Mouse (Mus musculus) midbrain, embryonic 16.5 days (tissue): ENCODE measurements around the gene Krt6b. TPM values are rescaled to one million over a fixed set of nuclear protein-coding genes. Genes with fewer than 3 reads are reported as not detected.

Experiments used
- ATAC-seq: fragments of 200-750 bp; cut with Nextera tagmentation; 2 replicates; pipeline ENCODE4 v1.8.0; 2017; ENCODE audit warnings: moderate TSS enrichment
- H3K27ac ChIP-seq: fragments of 300-500 bp; sonication (generic); 2 replicates; pipeline ENCODE4 v1.5.1; 2014; ENCODE audit warnings: mild to moderate bottlenecking, low read length, mixed read lengths
- H3K27me3 ChIP-seq: fragments of 300-500 bp; sonication (generic); 2 replicates; pipeline ENCODE4 v1.6.1; 2014; ENCODE audit warnings: low read depth, low read length, mixed read lengths; ENCODE audit not compliant: control insufficient read depth, insufficient read depth
- H3K36me3 ChIP-seq: fragments of 300-500 bp; sonication (generic); 2 replicates; pipeline ENCODE4 v1.6.1; 2014; ENCODE audit warnings: mild to moderate bottlenecking, low read length, moderate library complexity, mixed read lengths; ENCODE audit not compliant: control insufficient read depth, insufficient read depth
- H3K4me1 ChIP-seq: fragments of 300-500 bp; sonication (generic); 2 replicates; pipeline ENCODE4 v1.6.1; 2014; ENCODE audit warnings: mild to moderate bottlenecking, low read length, mixed read lengths; ENCODE audit not compliant: control insufficient read depth, insufficient read depth
- H3K4me2 ChIP-seq: fragments of 300-500 bp; sonication (generic); 2 replicates; pipeline ENCODE4 v1.6.1; 2014; ENCODE audit warnings: mild to moderate bottlenecking, low read length, mixed read lengths
- H3K4me3 ChIP-seq: fragments of 300-500 bp; sonication (generic); 2 replicates; pipeline ENCODE4 v1.5.1; 2014; ENCODE audit warnings: low read depth, mild to moderate bottlenecking, low read length, moderate library complexity, mixed read lengths
- H3K9ac ChIP-seq: fragments of 300-500 bp; sonication (generic); 2 replicates; pipeline ENCODE4 v1.6.1; 2014; ENCODE audit warnings: low read depth, low read length, mixed read lengths
- H3K9me3 ChIP-seq: fragments of 300-500 bp; sonication (generic); replicated peaks from 2 replicates; pipeline ENCODE4 v1.6.1; 2014; ENCODE audit warnings: mild to moderate bottlenecking, low read length, mixed read lengths; ENCODE audit not compliant: control insufficient read depth, poor library complexity, severe bottlenecking
- WGBS: fragments of 180-500 bp; shearing (Covaris S2); extraction: QIAGEN DNeasy Blood & Tissue Kit; methylation state at CpG from one replicate; pipeline ENCODE4 v1.1.7; 2014; 5-methylcytosine and 5-hydroxymethylcytosine counted together
- polyA plus RNA-seq: library from polyadenylated mRNA; unstranded; fragments of >200 nt; fragmentation: Nextera tagmentation; extraction: Ambion mirVana; gene quantifications from 2 replicates; pipeline ENCODE4 v1.2.1, GENCODE M21; 2015

Krt6b gene
- not detected in 2 replicates for polyA plus RNA-seq

DNA sequence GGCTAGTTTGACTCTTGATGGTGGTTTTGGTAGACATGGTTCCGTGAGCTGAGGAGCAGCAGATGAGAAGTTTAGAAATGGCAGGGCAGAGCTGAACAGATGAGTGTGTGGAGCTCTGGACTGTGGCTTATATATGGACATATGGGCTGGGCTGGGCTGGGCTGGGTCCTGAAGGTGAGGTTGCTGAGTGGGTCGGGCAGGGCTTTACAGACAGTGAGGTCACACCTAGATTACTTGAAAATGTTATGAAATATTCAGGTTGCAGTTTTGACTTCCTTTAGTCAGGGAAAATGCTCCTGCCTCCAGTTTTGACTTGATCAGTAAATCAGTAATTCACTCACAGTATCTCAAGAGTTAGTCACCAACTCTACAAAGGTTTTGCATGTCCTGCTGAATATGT is at the start of gene Krt6b:
Krt6b (minus strand) TSS at position 101 of the 400 bp plus-strand sequence.
- Histone ChIP-seq H3K4me3 (no peak within 1 kb of the TSS), H3K4me2 (no peak within 1 kb of the TSS), H3K36me3 (no peaks in the 10 kb centered on the region), H3K27me3 (no peaks in the 10 kb centered on the region), H3K9ac (no peak within 1 kb of the TSS), H3K9me3 (no peaks in the 10 kb centered on the region), H3K4me1 (no peaks in the 10 kb centered on the region), H3K27ac (no peak within 1 kb of the TSS)
- ATAC-seq, result no peak
- 95% methylated on average over 2 of the region's 2 CpGs for WGBS

- ATAC-seq, result no peak
- no peak overlapping the region for H3K27ac ChIP-seq
- no peak overlapping the region for H3K4me2 ChIP-seq
- no peaks in the 10 kb centered on the region for H3K9me3 ChIP-seq
- H3K27me3 ChIP-seq, result no peaks in the 10 kb centered on the region
- no peak overlapping the region for H3K9ac ChIP-seq
- 78% methylated on average over 5 of the region's 5 CpGs for WGBS
- no peaks in the 10 kb centered on the region for H3K4me1 ChIP-seq
- no peak overlapping the region for H3K4me3 ChIP-seq
- no peaks in the 10 kb centered on the region for H3K36me3 ChIP-seq
Observed at GRCm38 (mm10) chr15:101724686-101725085, 44.6 kb upstream of the Krt6b start.

DNA sequence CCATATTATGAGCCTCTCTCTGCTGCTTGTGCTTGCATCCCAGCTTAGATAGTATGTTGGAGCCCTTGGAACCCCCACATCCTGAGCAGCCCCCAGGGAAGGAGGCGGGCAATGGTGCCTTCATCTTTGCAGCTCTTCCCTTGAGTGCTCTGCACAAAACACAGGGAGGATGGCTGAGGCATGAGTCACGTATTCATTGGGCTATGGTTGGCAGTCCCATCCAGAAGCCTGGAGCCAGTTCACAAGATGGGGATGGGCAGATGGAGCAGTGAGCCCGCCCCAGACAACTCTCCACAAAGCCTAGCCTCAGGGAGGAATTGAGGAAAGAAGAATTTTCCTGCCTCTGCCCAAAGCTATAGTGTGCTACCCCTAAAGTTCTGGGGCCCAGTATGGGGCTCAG is 35.7 kb upstream of the Krt6b start:
- H3K4me3 ChIP-seq, result no peak overlapping the region
- H3K27me3 ChIP-seq, result no peaks in the 10 kb centered on the region
- no peak overlapping the region for H3K9ac ChIP-seq
- WGBS, result 69% methylated on average over 3 of the region's 3 CpGs
- no peak overlapping the region for H3K4me2 ChIP-seq
- H3K27ac ChIP-seq, result no peak overlapping the region
- no peaks in the 10 kb centered on the region for H3K4me1 ChIP-seq
- no peaks in the 10 kb centered on the region for H3K9me3 ChIP-seq
- ATAC-seq, result no peak
- no peaks in the 10 kb centered on the region for H3K36me3 ChIP-seq

DNA sequence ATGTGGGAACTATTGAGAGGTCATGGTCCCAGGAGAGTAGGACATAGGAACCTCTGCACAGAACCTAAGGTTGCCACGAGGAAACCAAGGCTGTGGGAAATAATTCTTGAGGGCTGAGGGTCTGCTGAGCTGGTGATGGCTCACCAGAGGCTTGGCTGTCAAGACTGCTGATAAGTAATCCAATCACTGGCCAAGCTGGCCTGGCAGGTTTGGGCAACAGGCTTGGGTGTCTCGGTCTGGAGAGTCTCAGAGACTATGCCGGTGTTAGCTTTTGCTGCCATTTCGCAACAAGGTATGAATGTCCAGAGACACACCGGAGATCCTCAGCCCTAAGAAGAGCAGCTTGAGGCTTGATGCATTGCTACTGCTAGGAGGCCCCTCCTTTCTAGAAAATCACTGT is 34.3 kb upstream of the Krt6b start:
- no peak overlapping the region for H3K4me3 ChIP-seq
- H3K9me3 ChIP-seq, result no peaks in the 10 kb centered on the region
- no peak overlapping the region for H3K4me2 ChIP-seq
- no peaks in the 10 kb centered on the region for H3K4me1 ChIP-seq
- H3K27me3 ChIP-seq, result no peaks in the 10 kb centered on the region
- WGBS, result 88% methylated on average over 5 of the region's 5 CpGs
- no peak for ATAC-seq
- no peak overlapping the region for H3K27ac ChIP-seq
- H3K36me3 ChIP-seq, result no peaks in the 10 kb centered on the region
- no peak overlapping the region for H3K9ac ChIP-seq

- ATAC-seq, result no peak
- Histone ChIP-seq H3K4me1 (no peaks in the 10 kb centered on the region), H3K4me3 (no peak overlapping the region), H3K9ac (no peak overlapping the region), H3K36me3 (no peaks in the 10 kb centered on the region), H3K4me2 (no peak overlapping the region), H3K27me3 (no peaks in the 10 kb centered on the region), H3K9me3 (no peaks in the 10 kb centered on the region), H3K27ac (no peak overlapping the region)
- WGBS, result 71% methylated on average over 8 of the region's 8 CpGs
Observed at GRCm38 (mm10) chr15:101713731-101714130, 33.6 kb upstream of the Krt6b start.

GRCm38 (mm10) chr15:101712720-101713119 is 32.6 kb upstream of the Krt6b start, which contains the start of gene Krt5:
TSS of gene Krt5 (minus strand) at chr15:101712898.
- H3K4me3 ChIP-seq, result no peak within 1 kb of the TSS
- ATAC-seq, result no peak
- no peaks in the 10 kb centered on the region for H3K36me3 ChIP-seq
- H3K4me1 ChIP-seq, result no peaks in the 10 kb centered on the region
- H3K27me3 ChIP-seq, result no peaks in the 10 kb centered on the region
- no peak within 1 kb of the TSS for H3K4me2 ChIP-seq
- 82% methylated on average over 13 of the region's 13 CpGs for WGBS
- H3K9me3 ChIP-seq, result no peaks in the 10 kb centered on the region
- no peak within 1 kb of the TSS for H3K27ac ChIP-seq
- no peak within 1 kb of the TSS for H3K9ac ChIP-seq

GRCm38 (mm10) chr15:101708683-101709082 is 28.6 kb upstream of the Krt6b start:
- no peaks in the 10 kb centered on the region for H3K27me3 ChIP-seq
- 70% methylated on average over 11 of the region's 11 CpGs for WGBS
- H3K27ac ChIP-seq, result no peak overlapping the region
- H3K4me1 ChIP-seq, result no peaks in the 10 kb centered on the region
- no peak overlapping the region for H3K4me3 ChIP-seq
- H3K9me3 ChIP-seq, result no peaks in the 10 kb centered on the region
- ATAC-seq, result no peak
- H3K36me3 ChIP-seq, result no peaks in the 10 kb centered on the region
- H3K4me2 ChIP-seq, result no peak overlapping the region
- no peak overlapping the region for H3K9ac ChIP-seq

- Histone ChIP-seq H3K4me2 (no peak overlapping the region), H3K9ac (no peak overlapping the region), H3K9me3 (no peaks in the 10 kb centered on the region), H3K27me3 (no peaks in the 10 kb centered on the region), H3K27ac (no peak overlapping the region), H3K4me1 (no peaks in the 10 kb centered on the region), H3K4me3 (no peak overlapping the region), H3K36me3 (no peaks in the 10 kb centered on the region)
- ATAC-seq, result no peak
- WGBS, result 92% methylated on average over 9 of the region's 9 CpGs
Observed at GRCm38 (mm10) chr15:101707454-101707853, 27.4 kb upstream of the Krt6b start.

DNA sequence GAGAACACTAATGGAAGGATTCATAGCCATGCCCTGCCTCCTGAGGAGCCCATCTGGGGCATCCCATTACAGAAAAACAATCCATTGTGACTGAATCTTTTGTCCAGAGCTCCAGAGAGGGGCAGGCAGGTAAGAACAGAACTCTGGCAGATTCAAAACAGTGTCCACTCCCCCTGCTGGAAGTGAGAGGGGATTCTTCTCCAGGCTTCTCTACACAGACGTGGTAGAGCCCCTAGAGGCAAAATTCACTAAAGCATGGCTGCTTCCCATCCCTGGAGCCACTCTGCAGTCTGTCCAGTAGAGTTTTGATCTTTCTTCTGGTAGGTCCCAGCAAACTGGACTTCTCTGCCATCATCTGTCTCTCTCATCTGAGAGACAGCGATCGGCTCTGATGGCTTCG is 24.0 kb upstream of the Krt6b start:
- H3K36me3 ChIP-seq, result no peaks in the 10 kb centered on the region
- H3K9me3 ChIP-seq, result no peaks in the 10 kb centered on the region
- ATAC-seq, result no peak
- no peak overlapping the region for H3K4me3 ChIP-seq
- no peaks in the 10 kb centered on the region for H3K4me1 ChIP-seq
- WGBS, result 74% methylated on average over 4 of the region's 4 CpGs
- no peak overlapping the region for H3K4me2 ChIP-seq
- H3K27me3 ChIP-seq, result no peaks in the 10 kb centered on the region
- no peak overlapping the region for H3K27ac ChIP-seq
- no peak overlapping the region for H3K9ac ChIP-seq

DNA sequence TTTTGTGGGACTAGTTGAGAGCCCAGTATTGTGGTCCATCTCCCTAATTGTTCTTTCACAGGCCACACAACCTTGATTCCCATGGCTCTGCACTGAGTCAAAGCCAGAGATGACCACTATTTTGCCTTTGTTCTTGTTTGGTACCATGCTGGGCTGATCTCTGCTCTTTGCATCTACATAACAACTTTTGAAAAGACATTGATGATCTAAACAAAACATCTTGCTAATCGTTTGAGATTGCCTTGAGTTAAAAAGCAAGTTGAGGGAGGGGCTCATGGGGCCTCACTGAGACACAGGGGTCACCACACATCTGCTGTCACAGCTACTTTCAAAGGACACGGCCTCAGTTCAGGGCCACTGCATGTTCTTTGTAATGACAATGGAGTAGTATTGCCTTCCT is 22.3 kb upstream of the Krt6b start:
- 13% methylated on average over 2 of the region's 2 CpGs for WGBS
- no peak overlapping the region for H3K4me3 ChIP-seq
- H3K27ac ChIP-seq, result no peak overlapping the region
- H3K9ac ChIP-seq, result no peak overlapping the region
- H3K4me2 ChIP-seq, result no peak overlapping the region
- H3K9me3 ChIP-seq, result no peaks in the 10 kb centered on the region
- no peaks in the 10 kb centered on the region for H3K4me1 ChIP-seq
- H3K36me3 ChIP-seq, result no peaks in the 10 kb centered on the region
- no peaks in the 10 kb centered on the region for H3K27me3 ChIP-seq
- no peak for ATAC-seq
